Mouse (Mus musculus): ENCODE data around the gene 9230102O04Rik.

Gene 9230102O04Rik

DNA sequence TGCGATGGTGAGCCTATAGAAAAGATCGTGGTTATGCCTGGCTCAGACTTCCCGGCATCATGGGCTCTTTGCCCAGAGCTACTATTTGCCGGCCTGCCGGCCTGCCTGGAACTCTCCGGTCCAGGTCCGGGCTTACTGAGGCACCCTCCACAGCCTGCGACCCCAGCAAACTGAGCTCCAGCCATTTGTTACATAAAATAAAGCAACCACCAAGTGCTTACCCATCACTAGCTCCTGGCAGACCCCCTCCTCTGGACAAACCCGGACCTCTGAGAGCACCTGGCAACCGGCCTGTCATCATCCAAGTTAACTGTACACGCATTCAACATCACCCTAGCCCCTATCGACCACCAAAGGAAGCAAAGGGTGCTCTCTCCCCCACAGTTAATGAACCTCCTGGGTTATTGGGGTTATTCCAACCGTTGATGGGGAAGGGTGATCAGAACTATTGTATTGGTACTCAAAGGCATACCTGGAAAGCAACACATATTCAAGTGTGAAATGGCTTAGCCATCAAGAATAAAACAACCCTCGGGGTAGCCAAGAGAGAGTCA, 4.0 kb downstream of the 9230102O04Rik start:
- no peak for DNase-seq (ENCODE audit: low read depth, low spot score)

DNA sequence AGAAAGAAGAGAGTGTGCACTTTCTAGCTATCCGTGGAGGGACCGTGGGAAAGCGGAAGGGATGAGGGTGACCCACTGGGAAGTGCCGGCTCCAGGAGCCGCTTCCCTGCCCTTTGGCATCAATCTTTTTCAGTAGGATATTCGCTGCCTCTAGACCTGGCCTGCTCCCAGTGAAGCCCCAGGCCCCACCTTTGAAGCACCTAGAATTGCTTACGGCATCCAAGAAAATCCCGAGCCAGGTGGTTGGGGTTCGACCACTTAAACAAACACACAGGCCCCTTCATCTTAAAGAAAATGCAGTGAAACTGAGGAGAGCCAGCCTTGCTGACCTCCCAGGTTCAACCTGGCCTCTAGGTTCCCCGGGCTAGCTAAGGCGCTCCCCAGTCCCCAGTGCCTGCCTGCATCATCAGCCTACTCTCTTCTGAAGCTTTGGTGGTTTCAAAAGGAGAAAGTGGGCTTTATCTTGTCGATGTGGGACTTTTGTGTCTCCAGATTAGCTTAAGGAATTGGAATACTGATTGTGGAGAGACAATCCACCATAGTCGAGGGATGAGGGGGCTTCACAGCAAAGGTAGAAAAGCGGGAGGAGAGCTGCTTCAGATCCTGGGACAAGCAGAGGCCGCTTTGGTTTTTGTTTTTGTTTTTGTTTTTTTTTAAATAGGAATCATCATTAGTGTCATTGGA, 4.7 kb downstream of the 9230102O04Rik start:
- DNase-seq (ENCODE audit: low read depth, low spot score) = peak; percentile 25

DNA sequence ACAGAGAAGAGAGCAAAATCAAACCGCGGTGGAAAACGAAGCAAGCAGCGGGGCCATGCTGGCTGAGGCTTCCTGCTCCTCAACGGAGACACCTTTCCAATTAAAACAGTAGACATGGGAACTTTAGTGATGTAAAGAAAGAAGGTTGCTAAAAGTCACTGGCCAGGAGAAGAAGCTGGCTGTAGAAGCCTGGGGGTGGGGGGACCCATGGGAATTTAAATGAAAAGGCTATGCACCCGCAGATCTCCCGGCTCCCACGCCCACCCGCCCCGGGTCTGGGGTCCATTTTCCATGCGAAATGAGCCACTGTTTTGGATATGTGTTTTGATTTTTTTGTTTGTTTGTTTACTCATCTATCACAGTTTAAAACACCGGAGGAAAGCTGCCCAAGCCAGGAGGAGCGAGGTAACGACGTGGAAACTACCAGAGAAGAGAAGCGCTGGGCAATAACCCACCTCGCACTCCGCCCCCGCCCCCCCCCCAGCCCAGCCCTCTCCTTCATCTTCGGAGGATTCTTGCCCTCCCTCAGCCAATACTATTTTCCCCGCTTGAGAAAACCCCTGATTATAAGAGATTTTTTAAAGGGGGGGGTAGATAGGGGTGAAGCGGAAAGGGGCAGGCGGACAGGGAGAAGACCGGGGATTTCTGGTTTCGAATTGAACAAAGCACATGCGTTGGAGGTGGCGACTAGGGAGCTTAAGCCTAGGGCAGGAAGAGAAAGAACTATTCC, 5.4 kb downstream of the 9230102O04Rik start:
- no peak for DNase-seq (ENCODE audit: low read depth, low spot score)

DNA sequence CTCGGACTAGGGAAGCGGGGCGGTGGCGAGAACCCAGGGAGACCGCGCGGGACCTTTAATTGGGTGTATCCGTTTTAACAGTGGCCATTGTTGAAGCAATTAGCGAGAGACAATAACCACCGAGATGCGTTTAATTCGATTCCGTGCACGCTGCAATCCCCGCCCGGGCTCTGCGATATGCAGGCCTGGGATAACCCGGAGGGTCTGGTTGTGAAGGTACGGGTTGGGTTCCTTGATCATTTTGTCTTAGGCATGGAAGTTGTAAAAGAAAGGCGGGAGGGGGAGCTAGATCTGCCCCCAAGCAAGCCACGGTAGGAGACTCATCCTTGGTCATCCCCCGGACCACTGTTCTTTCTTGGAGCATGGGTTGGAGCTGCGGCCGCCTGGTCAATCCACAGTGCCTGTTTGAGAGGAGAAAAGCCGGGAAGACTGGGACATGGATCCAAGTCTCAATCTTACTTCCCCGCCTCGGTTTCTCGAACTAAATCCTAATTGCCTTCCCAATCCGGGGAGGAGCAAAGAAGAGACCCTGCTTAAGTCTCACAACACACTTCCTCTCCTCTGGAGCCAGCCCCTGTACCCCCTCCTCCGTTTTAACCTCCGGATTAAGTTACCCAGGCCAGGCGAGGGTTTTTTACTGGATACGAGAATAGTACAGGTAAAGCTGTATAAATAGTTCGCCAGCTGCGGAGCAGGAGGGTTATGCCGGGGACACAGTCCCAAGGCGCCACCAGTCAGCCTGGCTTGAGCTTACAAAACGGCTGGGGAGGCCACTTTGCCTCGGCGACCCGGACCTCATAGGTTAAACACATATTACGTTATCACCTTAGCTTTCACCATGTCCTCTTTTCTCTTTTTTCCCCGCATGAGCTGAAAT, 6.2 kb downstream of the 9230102O04Rik start:
- DNase-seq (ENCODE audit: low read depth, low spot score) = peak; percentile 66

DNA sequence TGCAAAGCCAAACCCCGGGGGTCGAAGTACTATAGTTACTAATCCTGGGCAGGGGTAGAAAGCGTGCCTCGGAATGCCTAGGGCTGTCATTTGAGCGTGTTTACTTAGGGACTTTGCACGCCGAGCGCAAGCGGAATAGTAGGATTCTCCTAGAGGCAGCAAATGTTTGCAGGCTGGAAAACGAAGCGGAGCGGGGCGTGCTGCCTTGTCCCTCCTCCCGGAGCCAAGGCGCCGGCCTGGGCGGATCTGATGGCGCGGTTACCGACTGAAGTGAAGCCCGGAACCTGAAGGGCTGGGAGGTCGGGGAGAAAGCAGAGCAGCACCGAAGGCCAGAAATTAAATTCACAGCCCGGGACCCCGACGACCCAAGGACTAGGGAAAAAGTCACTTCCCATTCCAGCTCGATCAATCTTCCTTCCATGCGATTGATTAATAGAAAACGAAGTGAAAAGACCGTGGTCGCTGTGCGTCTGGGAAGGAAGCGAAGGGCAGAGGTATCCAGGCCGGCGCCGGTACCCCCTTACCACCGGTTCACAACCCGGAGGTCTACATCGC, 6.9 kb downstream of the 9230102O04Rik start:
- peak; percentile 64 for DNase-seq (ENCODE audit: low read depth, low spot score)

DNA sequence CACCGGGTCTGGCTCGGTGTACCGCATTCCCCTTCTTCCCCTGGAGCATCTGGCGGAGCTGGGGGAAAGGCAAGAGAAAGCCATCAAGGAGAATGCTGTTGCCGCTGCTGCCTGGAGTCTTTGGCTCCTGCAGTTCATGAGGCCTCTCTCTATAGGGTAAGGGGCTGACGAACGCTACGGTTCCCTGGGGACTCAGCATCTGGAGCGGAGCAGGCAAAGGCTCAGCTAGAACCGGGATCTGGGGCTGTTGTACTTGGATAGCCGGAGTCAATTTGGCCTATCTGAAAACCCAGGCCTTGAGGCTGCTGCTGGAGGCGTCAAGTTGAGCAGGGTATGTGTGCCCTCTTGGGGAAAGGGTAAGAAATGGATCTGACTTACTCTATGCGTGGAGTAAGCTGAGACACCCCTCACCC, 7.7 kb downstream of the 9230102O04Rik start:
- DNase-seq (ENCODE audit: low read depth, low spot score) = peak; percentile 61

DNA sequence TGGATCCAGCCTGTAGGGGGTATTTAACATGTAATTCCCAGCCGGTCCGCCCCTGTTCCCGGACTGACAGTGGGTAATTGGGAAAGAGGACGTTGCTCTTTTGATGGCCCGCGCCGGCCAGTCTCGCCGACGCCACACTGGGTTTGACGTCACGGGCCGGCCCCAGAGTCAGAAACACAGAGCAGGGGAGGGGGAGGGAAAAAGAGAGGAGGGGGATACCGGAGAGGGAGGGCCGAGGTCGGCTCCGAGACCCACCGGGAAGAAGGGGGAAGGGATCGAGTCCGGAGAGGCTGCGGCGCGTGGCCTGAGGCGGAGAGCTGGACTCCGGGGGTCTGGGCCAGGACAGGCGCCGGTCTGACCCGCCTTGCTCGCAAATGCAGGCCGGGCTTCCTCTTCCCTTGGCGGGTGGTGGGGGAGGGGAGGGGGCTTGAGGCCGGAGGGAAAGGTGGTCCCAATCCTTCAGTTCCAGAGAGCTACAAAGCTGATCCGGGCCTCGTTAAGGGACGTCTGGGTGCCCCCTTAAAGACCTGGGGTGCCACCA, 8.2 kb downstream of the 9230102O04Rik start, which contains the start of gene 4930412O13Rik:
TSS of gene 4930412O13Rik (plus strand) at position 202 of the 541 bp plus-strand sequence.
- DNase-seq (ENCODE audit: low read depth, low spot score) = no peak

DNA sequence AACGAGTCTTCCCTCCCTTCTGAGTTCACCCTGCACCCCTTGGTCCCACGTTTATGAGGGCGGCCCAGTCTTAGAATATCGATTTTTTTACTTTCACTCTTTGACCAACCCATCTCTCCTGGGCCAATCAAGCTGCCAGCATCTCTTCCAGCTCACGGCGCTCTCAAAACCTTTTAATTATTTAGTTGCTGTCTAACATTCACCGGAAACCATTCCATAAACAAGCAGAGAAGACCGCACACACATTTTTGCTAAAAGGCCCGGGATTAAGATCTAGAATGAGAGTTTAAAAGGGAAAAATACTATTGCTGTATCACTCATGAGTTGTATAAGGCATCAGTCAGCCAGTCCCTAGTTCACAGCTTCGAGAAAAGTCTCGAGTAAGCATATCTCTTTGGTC, 9.1 kb downstream of the 9230102O04Rik start:
- DNase-seq (ENCODE audit: low read depth, low spot score) = no peak

DNA sequence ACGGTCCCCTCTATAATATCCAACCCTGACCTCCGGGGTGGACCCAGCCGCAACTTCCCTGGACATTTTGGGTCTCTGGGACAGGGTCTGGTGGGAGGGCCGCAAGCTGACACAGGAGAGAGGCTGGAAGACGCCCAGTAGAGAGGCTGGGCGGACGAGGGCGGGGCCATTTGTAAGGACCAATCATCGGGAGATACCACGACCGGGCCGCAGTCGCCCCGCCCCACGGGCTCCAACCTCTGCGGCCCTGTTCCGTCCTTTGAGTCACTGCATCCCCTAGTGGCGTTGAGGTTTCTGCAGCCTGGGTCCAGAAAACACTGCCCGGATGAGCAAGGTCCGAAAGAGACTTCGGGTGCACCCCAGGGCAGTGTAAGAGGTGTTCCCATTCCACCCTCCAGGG, 9.8 kb downstream of the 9230102O04Rik start:
- peak; percentile 99 for DNase-seq (ENCODE audit: low read depth, low spot score)

DNA sequence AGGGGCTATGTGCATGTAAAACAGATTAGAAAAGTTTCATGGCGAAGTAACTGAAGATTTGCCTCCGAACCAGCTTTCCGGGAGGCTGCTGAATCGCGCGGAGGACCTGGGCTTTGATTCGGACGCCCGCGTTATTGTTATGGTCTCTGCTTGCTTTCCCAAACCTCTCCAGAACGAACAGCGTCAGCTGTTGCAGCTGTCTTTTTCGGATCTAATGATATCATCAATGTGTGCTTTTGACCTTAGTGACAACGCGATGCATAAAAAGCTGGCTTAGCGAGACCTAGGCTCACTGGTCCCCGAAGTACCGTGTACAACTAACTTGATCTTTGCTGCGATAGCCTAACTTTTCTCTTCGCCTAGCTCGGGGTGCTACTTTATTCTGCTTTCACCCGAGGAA, 10.2 kb downstream of the 9230102O04Rik start:
- no peak for DNase-seq (ENCODE audit: low read depth, low spot score)

DNA sequence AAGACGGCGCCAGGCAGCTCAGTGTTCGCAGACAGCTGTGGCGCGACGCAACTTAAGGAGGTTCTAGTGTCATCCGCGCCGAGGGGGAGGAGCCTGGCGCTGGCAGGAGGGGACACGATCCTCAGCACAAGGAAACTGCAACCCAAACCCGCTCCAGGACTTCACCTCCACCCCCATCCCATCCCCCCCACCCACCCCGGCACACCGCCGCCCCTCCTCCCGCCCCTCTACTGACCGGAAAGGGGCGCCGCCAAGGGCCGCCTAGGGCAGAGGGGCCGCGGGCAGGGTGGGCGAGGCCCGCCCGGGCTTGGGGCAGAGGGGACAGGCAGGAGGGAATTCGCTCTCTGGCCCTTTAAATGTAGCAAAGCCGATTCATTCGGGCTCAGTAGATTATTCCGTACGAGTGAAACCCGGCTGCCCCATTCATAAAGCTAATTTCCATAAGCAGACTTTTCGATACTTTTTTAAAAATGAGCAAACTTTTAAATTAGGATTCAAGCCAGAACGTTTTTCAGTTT, 10.7 kb downstream of the 9230102O04Rik start:
- DNase-seq (ENCODE audit: low read depth, low spot score) = peak; percentile 86

DNA sequence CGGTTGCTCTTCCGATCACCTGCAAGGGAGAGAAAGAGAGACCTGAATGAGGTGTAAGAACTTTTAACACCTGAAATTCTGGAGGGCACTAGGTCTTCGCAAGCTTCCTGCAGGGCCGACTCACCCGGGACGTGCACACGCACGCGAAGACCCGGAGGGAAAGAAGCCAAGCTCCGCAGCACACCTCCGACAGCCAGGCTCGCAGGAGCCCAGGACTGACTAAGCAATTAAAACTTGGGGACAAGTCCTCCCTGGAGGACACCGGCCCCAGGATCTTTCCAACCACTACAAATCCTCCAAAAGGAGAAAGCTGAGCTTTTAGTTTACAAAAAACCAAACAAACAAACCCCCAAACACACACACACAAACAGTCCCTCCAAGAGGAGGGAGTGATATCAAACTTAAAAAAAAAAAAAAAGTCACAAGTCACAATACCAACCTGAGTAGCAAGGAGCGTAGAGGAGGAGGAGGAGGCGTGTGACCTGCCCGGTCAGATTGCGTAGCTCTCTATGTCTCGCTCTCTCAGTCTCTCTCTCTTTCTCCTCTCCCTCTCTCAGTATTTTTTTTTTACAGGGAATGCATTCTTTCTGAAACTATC, 11.3 kb downstream of the 9230102O04Rik start:
- DNase-seq (ENCODE audit: low read depth, low spot score) = peak; percentile 46

DNA sequence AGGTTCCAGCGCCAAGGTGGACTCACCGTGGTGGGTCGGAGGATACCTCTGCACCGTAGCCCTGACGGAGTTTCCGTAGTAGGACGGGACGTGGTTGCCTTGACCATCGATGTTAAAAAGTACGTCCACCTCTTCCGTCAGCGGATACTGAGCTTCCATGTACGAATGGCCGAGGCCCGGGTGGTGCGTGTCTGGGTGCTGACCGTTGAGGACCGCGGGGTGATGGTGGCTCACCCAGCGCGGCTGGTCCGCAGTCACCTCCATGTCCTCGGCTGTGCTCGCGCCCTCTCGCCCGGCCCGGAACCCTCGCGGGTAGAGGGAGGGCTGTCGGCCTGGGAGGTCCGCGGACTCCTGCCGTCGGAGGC, 12.0 kb downstream of the 9230102O04Rik start:
- DNase-seq (ENCODE audit: low read depth, low spot score) = peak; percentile 37

DNA sequence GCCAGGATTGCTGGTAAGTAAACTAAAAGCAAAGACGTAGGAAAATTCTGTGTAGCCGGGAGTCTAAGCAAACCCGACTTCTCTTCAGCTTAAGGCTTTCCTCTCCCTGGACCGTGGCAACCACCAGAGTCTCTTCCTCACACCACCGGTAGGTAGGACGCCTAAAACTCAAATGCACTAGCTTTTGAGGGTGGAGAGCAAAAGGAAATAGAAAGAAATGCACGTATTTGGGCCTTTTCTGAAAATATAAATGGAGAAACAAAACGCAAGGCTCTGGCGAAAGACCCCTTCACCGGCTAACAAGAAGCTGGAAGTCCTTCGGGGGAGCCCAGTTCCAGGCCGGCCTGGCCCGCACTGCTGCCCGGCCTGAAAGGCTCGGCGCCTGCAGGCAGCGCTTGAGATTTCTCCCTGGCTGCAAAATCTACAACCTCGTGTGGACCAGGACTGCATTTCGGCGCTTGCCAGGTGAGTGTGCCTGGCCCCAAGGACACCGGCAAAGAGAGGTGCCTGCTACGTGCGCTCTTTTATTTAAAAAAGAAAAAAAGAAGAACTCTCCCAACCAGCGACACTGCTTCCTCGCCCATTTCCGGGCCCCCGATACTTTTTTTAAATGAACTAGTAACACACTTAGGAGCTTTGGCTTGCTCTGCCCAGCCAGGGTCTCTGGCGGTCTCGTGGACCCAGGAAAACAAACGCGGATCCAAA, 12.6 kb downstream of the 9230102O04Rik start:
- peak; percentile 42 for DNase-seq (ENCODE audit: low read depth, low spot score)

DNA sequence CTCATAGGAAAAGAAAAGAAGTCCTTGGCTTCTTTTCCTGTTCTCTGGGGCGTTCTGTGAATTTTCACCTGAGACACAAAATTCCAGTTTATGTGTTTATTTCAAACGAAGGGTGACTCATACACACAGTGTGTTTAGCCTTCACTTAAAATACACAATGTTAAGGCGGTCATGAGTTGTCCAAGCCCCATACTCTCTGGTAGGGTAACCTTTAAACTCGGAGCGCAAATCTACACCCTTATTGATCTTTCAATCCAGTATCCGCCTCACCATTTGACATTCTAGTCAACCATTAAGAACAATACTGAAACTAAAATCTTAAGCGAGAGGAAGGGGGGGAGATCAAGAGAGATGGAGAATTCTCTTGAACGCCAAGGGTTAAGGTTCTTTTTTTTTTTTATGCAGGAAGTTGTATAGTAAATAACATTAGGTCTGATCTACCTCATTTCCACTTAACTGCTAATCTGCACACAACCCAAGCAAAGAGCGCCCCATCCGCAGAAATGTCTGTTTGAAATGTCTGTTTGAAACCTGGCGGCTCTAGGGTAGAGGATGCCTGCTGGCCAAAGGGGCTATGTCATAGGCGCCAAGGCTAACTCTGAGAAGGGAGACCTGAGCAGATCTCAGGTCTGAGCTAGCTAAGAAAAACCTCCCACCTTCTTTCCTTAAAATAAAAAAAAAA, 13.5 kb downstream of the 9230102O04Rik start:
- DNase-seq (ENCODE audit: low read depth, low spot score) = no peak

DNA sequence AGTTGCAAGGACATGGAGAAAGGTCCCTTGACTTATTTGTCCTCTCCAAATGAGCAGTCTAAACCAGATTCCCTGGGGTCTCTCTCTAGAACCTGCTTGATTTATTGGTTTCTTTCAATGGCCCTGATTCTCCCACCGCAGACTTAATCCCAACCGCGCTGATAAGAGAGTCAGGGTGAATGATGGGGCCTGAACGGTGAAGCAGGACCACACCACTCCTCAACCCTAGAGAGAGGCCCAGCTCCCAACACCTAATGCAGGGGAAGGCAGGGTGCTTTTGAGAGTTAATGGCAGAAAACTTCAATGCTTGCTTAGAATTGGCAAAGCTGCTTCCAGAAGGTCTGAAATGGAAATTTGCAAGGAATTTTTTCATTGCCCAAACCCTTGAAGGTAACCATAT, 14.1 kb downstream of the 9230102O04Rik start:
- DNase-seq (ENCODE audit: low read depth, low spot score) = no peak

DNA sequence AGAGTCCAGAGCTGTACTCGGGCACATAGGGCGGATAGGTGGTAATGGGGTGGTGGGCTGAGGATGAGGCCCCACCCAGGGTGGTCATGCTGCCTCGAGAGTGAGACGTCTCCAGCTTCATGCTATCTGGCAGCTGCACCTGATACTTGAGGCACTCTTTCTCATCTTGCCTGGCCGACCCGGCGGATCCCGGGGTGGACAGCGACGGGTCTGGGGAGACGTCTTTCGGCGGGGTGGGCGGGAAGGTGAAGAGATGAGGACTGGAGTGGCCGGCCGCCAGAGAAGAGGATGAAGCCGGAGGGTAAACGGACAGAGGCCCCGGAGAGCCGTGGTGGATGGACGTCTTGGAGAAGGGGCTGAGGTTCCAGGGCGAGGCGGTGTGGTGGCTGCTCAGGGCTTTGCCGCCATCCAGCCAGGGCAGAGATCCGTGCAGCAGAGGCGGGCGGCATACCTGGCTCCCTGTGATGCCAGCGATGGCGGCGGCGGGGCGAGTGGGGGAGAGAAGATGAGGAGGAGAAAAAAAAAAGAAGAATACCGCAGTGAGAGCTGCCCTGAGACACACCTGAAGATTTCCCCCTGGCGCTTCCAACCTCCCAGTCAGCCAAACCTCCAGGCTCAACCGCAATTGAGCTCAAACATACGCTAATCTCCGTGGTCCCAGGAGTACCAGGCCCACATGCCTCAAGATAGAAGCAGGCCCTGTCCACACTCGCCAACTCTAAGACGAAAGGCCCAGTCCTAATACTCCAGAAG, 14.7 kb downstream of the 9230102O04Rik start:
- peak; percentile 37 for DNase-seq (ENCODE audit: low read depth, low spot score)

DNA sequence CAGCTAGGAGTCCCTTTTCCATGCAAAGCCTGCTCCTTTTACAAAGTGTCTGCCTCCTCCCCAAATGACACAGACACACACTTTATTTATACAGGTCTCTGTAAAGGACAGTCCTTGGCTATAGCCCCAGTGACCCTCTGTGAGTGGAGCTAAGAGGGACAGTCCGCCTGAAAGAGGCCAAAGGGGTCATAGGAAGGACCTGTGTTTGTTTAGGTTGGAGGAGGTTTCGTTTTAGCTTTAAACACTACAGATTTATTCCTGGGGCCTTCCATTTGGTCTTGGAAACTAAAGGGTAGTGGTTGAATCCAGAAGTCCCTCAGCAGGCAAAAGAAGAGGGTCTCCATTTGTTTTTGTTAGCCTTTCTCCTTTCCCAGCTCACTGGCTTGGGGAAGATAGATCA, 15.6 kb downstream of the 9230102O04Rik start:
- DNase-seq (ENCODE audit: low read depth, low spot score) = no peak

DNA sequence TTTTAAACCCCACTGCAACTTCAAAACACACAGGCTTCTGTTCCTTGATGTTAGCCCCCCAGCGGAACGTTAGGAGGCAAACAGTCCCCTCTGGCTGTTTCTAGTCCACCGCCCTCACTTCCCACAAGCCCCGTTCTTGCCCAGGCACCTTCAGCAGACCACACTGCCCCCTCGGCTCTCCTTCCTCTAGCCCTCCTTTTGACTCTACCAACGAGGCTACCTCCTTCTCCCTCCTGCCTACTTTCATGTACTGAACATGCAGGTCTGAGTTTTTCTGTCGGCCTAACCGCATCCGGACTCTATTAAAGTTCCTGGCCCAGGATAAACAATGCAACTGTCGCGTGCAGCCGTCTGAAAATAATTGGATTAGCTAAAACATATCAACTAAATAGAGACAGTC, 16.7 kb downstream of the 9230102O04Rik start:
- DNase-seq (ENCODE audit: low read depth, low spot score) = no peak

Data from ZHBTc4 (cell line).